Mouse (Mus musculus) heart, postnatal 25 days (tissue): ENCODE results near the gene Gm13271. TPM values are rescaled to one million over a fixed set of nuclear protein-coding genes. Genes with fewer than 3 reads are reported as not detected.

Experiments
- total RNA-seq, 2 experiments: library from RNA; stranded (reverse); gene quantifications; 2 replicates each; pipeline ENCODE4 v1.2.3; 2021

Gene Gm13271
- total RNA-seq, 2 experiments from 2014 or later: not detected

Other genes starting within 250 kb of the Gm13271 start
- not detected for gene Ifnb1, start 232.1 kb upstream of the Gm13271 start, total RNA-seq
- not detected for gene Ifna15, start 196.6 kb upstream of the Gm13271 start, total RNA-seq
- not detected for gene Ifna14, start 183.1 kb upstream of the Gm13271 start, total RNA-seq
- not detected for gene Ifna9, start 162.5 kb upstream of the Gm13271 start, total RNA-seq
- not detected for gene Ifna12, start 151.5 kb upstream of the Gm13271 start, total RNA-seq
- not detected for gene C87499, start 120.5 kb upstream of the Gm13271 start, total RNA-seq
- gene Ifna13, start 110.4 kb upstream of the Gm13271 start, total RNA-seq: not detected
- not detected for gene Ifna16, start 77.9 kb upstream of the Gm13271 start, total RNA-seq
- gene Ifna2, start 71.0 kb upstream of the Gm13271 start, total RNA-seq: not detected
- not detected for gene Ifnab, start 63.5 kb upstream of the Gm13271 start, total RNA-seq
- gene Gm26566, start 33.1 kb upstream of the Gm13271 start, total RNA-seq: under 1 TPM; 0.50 to 0.57 TPM
- 10 to 100 TPM; 67.0 to 74.9 TPM for gene Klhl9, start 32.4 kb upstream of the Gm13271 start, total RNA-seq
- gene Gm13283, start 5.3 kb downstream of the Gm13271 start, total RNA-seq: not detected
- not detected for gene Gm13290, start 19.0 kb downstream of the Gm13271 start, total RNA-seq
- gene Gm13289, start 22.1 kb downstream of the Gm13271 start, total RNA-seq: not detected
- not detected for gene Gm13272, start 25.0 kb downstream of the Gm13271 start, total RNA-seq
- under 1 TPM in 1 of 2 experiments, not detected in 1; 0.18 TPM for gene Ifnz, start 27.3 kb downstream of the Gm13271 start, total RNA-seq
- not detected for gene Gm13276, start 30.8 kb downstream of the Gm13271 start, total RNA-seq
- gene Gm13277, start 33.8 kb downstream of the Gm13271 start, total RNA-seq: not detected
- not detected for gene Gm13278, start 36.7 kb downstream of the Gm13271 start, total RNA-seq
- not detected for gene Gm13275, start 39.6 kb downstream of the Gm13271 start, total RNA-seq
- gene Gm13279, start 42.5 kb downstream of the Gm13271 start, total RNA-seq: not detected
- gene Gm13285, start 44.8 kb downstream of the Gm13271 start, total RNA-seq: under 1 TPM in 1 of 2 experiments, not detected in 1; 0.22 TPM
- gene Gm13287, start 48.4 kb downstream of the Gm13271 start, total RNA-seq: not detected
- not detected for gene Gm13288, start 50.7 kb downstream of the Gm13271 start, total RNA-seq
- not detected for gene Ifna7, start 61.4 kb downstream of the Gm13271 start, total RNA-seq
- not detected for gene Ifna11, start 65.1 kb downstream of the Gm13271 start, total RNA-seq
- gene Ifna6, start 72.5 kb downstream of the Gm13271 start, total RNA-seq: not detected
- gene Ifna5, start 80.7 kb downstream of the Gm13271 start, total RNA-seq: not detected
- not detected for gene Ifna4, start 87.0 kb downstream of the Gm13271 start, total RNA-seq
- not detected for gene Ifna1, start 95.2 kb downstream of the Gm13271 start, total RNA-seq
- not detected for gene Ifne, start 125.3 kb downstream of the Gm13271 start, total RNA-seq